Mouse (Mus musculus) common myeloid progenitor, adult 5-6 weeks (primary cell): Measurements from ENCODE around the gene 3110082I17Rik. TPM values are rescaled to one million over a fixed set of nuclear protein-coding genes. Genes with fewer than 3 reads are reported as not detected.

Experiments
- ATAC-seq: replicated peaks from 2 replicates; pipeline ENCODE4 v1.8.0; 2016; ENCODE audit warnings: low read depth, mild to moderate bottlenecking, moderate TSS enrichment, inconsistent platforms; ENCODE audit not compliant: poor library complexity, severe bottlenecking
- total RNA-seq: library from RNA; stranded (forward); fragments of 200-1000, 187-1606 nt; gene quantifications from 2 replicates; pipeline ENCODE4 v1.2.3, GENCODE M21; 2017

Gene 3110082I17Rik
- total RNA-seq, 1 experiment from 2014 or later, result 55.0 TPM

GRCm38 (mm10) chr5:139457241-139457640 lies 3.1 kb downstream of the 3110082I17Rik start:
- ATAC-seq, result no peak

- no peak for ATAC-seq
Measured at GRCm38 (mm10) chr5:139455166-139455565, 5.2 kb downstream of the 3110082I17Rik start.

GRCm38 (mm10) chr5:139453031-139453430 lies 7.3 kb downstream of the 3110082I17Rik start:
- ATAC-seq, result no peak

GRCm38 (mm10) chr5:139449926-139450325 lies 10.4 kb downstream of the 3110082I17Rik start:
- ATAC-seq, result peak; percentile 57

GRCm38 (mm10) chr5:139449161-139449791 lies 11.1 kb downstream of the 3110082I17Rik start:
- peak; percentile 87 for ATAC-seq

DNA sequence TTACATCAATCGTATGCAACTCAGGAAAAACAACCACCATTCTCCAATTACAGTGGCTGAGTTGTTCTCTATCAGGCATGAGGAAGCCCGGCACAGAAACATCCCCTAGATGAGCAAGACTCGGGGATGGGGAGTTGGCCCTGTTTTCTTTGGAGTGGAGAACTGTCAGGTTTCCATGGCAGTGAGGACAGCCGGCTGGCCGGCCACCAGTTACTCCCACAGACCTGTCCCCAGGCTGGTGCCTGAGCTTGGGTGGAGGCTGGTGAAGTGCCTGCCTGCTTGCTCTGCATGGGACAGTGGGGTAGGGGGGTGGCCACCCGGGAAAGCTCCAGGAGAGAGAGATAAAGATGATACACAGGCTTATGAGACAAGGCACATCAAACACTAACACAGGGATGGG lies 12.3 kb downstream of the 3110082I17Rik start:
- ATAC-seq, result no peak

GRCm38 (mm10) chr5:139445258-139445657 lies 15.1 kb downstream of the 3110082I17Rik start:
- ATAC-seq, result no peak

DNA sequence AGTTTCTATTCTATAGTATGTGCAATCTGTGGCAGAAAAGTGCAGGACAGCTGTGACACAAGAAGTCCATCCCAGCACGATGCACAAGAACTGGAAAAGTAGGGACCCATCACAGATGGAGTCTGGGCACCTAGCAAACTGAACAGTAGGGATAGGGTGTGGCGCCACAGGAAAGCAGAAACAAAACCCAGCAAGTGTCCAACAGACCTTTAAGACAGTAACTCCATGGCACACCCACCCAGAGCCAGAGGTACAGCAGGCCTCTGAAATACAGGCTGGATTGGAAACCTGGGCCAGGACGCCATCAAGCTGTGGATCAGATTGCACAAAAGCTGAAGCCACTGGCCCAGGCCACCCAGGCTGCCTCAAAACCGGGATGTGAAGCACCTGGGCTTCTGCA lies 17.4 kb downstream of the 3110082I17Rik start:
- no peak for ATAC-seq

DNA sequence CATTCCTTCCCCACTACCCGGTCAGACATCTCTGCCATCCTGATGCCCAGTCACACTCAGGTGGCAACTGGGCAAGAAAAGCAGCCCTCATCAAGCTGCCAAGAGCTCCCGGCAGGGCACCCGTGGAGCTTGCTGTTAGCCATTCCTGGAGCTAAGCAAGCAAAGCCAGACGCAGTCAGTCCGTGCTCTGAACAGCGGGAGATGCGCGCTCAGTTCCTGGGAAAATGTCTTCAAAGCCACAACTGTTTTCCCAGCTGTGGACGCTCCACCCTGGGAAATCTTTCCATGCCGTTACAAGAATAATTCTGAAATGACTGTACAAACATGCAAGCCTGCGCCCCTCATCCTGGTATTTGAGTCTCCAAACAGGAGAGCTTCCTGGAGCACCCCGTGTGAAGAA lies 17.9 kb downstream of the 3110082I17Rik start:
- no peak for ATAC-seq

- no peak for ATAC-seq
Measured at GRCm38 (mm10) chr5:139441726-139442018, 18.7 kb downstream of the 3110082I17Rik start.

DNA sequence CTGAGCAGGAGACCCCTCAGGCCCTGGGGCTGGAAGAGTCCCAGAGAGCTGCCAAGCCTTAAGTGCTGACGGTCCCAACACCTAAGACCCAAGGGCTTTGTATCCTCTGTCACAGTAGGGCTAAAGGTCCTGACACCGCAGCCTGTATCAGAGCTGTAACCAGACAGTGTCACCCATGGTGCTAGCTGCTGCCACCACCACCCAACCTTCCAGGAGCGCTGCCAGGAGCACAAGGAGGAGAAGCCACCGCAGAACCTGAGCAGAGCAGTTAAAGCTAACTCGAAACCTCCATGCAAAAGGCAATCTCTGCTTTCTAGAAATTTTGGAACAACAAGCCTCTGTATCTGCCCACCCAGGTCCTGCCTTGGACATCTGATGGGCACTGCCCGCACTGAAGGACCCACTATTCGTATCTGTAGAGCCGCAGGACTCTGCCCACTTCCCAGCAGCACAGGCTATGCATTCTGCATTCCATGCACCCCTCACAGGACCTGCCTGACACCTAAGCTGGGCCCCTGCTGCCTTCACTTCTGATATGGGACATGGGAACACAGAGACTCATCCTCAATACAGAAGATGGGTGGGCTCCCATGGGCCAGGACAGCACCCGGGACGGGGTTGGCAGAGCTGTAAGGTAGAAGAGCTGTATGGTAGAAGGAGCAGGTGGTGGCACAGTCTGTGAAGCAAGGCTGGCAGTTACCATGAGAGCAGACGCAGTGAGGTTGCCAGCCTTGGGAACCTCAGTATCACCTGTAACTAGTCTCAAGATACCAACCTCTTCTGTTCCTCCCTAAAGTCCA lies 19.2 kb downstream of the 3110082I17Rik start:
- no peak for ATAC-seq

DNA sequence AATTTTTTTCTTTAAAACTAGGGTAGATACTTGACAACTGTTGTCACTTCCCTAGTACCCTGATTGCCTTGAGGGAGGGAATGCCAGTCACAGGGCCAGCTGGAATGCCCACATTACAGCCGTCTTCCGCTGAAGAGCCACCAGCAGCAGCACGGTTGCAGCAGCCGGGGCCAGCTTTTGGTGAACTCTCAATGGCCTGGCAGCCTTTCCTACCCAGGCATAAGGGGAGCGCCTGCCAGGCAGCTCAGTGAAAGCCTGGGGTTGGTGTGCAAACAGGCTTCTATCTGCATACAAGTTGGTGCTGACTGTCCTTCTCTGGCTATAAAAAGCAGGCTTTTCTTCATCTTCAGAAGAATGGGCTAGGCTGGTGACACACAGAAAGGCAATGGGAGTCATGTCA lies 19.9 kb downstream of the 3110082I17Rik start:
- no peak for ATAC-seq

DNA sequence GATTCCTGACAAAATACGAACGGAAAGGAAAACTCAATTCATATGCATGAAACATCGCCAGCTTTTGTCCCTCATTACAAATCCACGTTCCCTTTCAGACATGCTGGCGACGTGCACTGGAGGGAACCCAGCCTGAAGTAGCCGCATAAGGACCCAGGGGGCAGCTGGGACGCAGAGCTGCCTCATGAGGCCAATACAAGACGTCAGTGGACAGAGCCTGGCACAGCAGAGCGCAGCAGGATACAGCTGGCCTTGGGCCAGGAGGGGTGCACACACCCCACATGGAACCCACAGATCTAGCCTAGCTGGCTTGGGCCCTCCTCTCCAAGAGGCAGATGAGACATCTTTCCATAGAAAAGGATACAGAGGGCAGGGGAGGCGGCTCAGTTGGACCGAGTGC lies 21.9 kb downstream of the 3110082I17Rik start:
- ATAC-seq, result no peak

GRCm38 (mm10) chr5:139437769-139438168 lies 22.6 kb downstream of the 3110082I17Rik start:
- ATAC-seq, result no peak

GRCm38 (mm10) chr5:139434940-139435339 lies 25.4 kb downstream of the 3110082I17Rik start:
- no peak for ATAC-seq

- no peak for ATAC-seq
Measured at GRCm38 (mm10) chr5:139433842-139434568, 26.3 kb downstream of the 3110082I17Rik start.

- no peak for ATAC-seq
Measured at GRCm38 (mm10) chr5:139432747-139433508, 27.4 kb downstream of the 3110082I17Rik start.

- ATAC-seq, result no peak
Measured at GRCm38 (mm10) chr5:139432333-139432732, 28.0 kb downstream of the 3110082I17Rik start.

GRCm38 (mm10) chr5:139429818-139430341 lies 30.4 kb downstream of the 3110082I17Rik start:
- no peak for ATAC-seq

GRCm38 (mm10) chr5:139427989-139428388 lies 32.3 kb downstream of the 3110082I17Rik start:
- no peak for ATAC-seq
